Mouse (Mus musculus): ENCODE measurements around the gene Actl7a. TPM values are rescaled to one million over a fixed set of nuclear protein-coding genes. Genes with fewer than 3 reads are reported as not detected.

The Actl7a gene
- polyA plus RNA-seq (2014; fragmentation: Nextera tagmentation; extraction: Ambion mirVana): not detected in 2 replicates

DNA sequence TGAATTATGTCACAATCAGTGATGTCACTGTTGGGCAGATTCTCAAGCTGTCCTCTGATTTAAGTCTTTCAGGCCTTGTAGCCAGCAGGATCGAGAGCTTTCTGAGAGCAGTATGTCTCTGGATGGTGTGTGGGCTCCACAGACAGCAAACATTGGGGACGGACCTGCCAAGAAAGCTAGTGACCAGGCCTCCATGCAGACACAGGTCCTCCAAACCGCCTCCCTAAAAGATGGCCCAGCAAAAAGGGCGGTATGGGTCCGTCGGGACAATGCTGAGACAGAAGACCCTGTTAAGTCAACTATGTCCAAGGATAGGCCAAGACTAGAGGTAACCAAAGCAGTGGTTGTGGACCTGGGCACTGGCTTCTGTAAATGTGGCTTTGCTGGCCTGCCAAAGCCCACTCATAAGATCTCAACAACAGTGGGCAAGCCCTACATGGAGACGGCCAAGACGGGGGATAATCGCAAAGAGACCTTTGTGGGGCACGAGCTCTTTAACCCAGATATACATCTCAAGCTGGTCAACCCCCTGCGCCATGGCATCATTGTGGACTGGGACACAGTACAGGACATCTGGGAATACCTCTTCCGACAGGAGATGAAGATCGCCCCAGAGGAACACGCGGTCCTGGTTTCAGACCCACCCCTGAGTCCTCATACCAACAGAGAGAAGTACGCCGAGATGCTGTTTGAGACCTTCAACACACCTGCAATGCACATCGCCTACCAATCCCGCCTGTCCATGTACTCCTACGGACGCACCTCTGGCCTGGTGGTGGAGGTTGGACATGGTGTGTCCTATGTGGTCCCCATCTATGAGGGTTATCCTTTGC, at the start of gene Actl7a:
Gene Actl7a (plus strand): TSS at position 51 of the 833 bp plus-strand sequence.
- no peaks in the 10 kb centered on the region for H3K9me3 ChIP-seq (ENCODE audit: control insufficient read depth, low read length)
- no peak within 1 kb of the TSS for H3K4me2 ChIP-seq (ENCODE audit: low read depth, low read length)
- H3K27ac ChIP-seq (ENCODE audit: low read depth, low read length): no peak within 1 kb of the TSS
- H3K36me3 ChIP-seq (ENCODE audit: control insufficient read depth, insufficient read depth, low read length): peaks cover 7% of the 10 kb centered on the region
- ATAC-seq (ENCODE audit: low read depth): no peak
- no peak within 1 kb of the TSS for H3K9ac ChIP-seq (replicated peaks; ENCODE audit: low read depth, low read length)
- WGBS: 96% methylated on average over 21 of the region's 21 CpGs
- no peaks in the 10 kb centered on the region for H3K27me3 ChIP-seq (ENCODE audit: control insufficient read depth, insufficient read depth, low read length)
- no peaks in the 10 kb centered on the region for H3K4me1 ChIP-seq (ENCODE audit: control insufficient read depth, insufficient read depth, low read length)
- H3K4me3 ChIP-seq (ENCODE audit: low read depth, low read length): no peak within 1 kb of the TSS

- 86% methylated on average over 7 of the region's 7 CpGs for WGBS
Observed at GRCm38 (mm10) chr4:56696401-56696800, 46.8 kb upstream of the Actl7a start.

GRCm38 (mm10) chr4:56698671-56699070, 44.5 kb upstream of the Actl7a start:
- no peaks in the 10 kb centered on the region for H3K27me3 ChIP-seq (ENCODE audit: control insufficient read depth, insufficient read depth, low read length)
- H3K4me3 ChIP-seq (ENCODE audit: low read depth, low read length): no peak overlapping the region
- no peaks in the 10 kb centered on the region for H3K4me1 ChIP-seq (ENCODE audit: control insufficient read depth, insufficient read depth, low read length)
- no peak overlapping the region for H3K4me2 ChIP-seq (ENCODE audit: low read depth, low read length)
- WGBS: 78% methylated on average over 5 of the region's 5 CpGs
- H3K27ac ChIP-seq (ENCODE audit: low read depth, low read length): no peak overlapping the region
- H3K9ac ChIP-seq (replicated peaks; ENCODE audit: low read depth, low read length): no peak overlapping the region
- no peak for ATAC-seq (ENCODE audit: low read depth)
- no peaks in the 10 kb centered on the region for H3K9me3 ChIP-seq (ENCODE audit: control insufficient read depth, low read length)
- H3K36me3 ChIP-seq (ENCODE audit: control insufficient read depth, insufficient read depth, low read length): no peaks in the 10 kb centered on the region

More at GRCm38 (mm10) chr4:56696401-56696800, 46.8 kb upstream of the Actl7a start:
- Histone ChIP-seq H3K27ac (ENCODE audit: low read depth, low read length) (no peak overlapping the region), H3K9ac (replicated peaks; ENCODE audit: low read depth, low read length) (no peak overlapping the region), H3K4me2 (ENCODE audit: low read depth, low read length) (no peak overlapping the region), H3K9me3 (ENCODE audit: control insufficient read depth, low read length) (no peaks in the 10 kb centered on the region), H3K27me3 (ENCODE audit: control insufficient read depth, insufficient read depth, low read length) (no peaks in the 10 kb centered on the region), H3K4me3 (ENCODE audit: low read depth, low read length) (no peak overlapping the region), H3K4me1 (ENCODE audit: control insufficient read depth, insufficient read depth, low read length) (no peaks in the 10 kb centered on the region), H3K36me3 (ENCODE audit: control insufficient read depth, insufficient read depth, low read length) (no peaks in the 10 kb centered on the region)
- no peak for ATAC-seq (ENCODE audit: low read depth)

DNA sequence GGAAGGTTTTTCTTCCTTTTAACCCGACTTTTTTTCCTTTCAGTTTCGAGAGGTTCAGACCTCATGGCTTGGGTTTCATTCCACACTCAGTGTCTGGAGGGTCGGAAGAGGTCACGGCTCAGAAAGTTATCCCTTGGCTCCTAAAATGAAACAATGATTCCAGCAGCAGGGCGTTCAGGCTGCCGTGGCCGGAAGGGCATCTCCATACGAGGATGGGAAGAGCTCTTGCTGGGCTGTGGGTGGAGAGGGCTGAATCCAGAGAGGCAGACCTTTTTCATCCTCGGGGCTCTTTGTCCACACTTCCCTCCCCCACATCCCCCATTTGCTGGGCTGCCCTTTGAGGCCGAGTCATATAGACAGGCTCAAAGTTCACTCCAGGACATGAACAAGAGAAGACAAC, 41.0 kb upstream of the Actl7a start:
- ATAC-seq (ENCODE audit: low read depth): no peak
- H3K4me3 ChIP-seq (ENCODE audit: low read depth, low read length): no peak overlapping the region
- 7% methylated on average over 10 of the region's 10 CpGs for WGBS
- H3K9ac ChIP-seq (replicated peaks; ENCODE audit: low read depth, low read length): no peak overlapping the region
- H3K27ac ChIP-seq (ENCODE audit: low read depth, low read length): no peak overlapping the region
- H3K4me2 ChIP-seq (ENCODE audit: low read depth, low read length): no peak overlapping the region
- H3K4me1 ChIP-seq (ENCODE audit: control insufficient read depth, insufficient read depth, low read length): no peaks in the 10 kb centered on the region
- no peaks in the 10 kb centered on the region for H3K36me3 ChIP-seq (ENCODE audit: control insufficient read depth, insufficient read depth, low read length)
- no peaks in the 10 kb centered on the region for H3K27me3 ChIP-seq (ENCODE audit: control insufficient read depth, insufficient read depth, low read length)
- H3K9me3 ChIP-seq (ENCODE audit: control insufficient read depth, low read length): no peaks in the 10 kb centered on the region

DNA sequence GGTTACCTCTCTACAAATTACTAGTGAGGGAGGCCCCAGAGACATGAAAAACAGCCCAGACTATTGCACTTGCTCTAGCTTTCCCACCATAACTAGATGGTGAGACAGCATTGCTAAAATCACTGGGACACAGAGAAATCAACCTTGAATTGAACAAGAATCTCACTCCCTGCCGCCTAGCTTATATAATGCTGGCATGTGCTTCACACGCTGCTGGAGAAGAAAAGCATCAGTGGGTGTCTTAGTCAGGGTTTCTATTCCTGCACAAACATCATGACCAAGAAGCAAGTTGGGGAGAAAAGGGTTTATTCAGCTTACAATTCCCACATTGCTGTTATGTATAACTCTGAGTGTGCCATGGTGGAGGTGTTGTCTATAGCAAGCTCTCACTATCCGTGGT, 30.1 kb upstream of the Actl7a start:
- no peak overlapping the region for H3K9ac ChIP-seq (replicated peaks; ENCODE audit: low read depth, low read length)
- H3K4me3 ChIP-seq (ENCODE audit: low read depth, low read length): no peak overlapping the region
- no peak overlapping the region for H3K27ac ChIP-seq (ENCODE audit: low read depth, low read length)
- ATAC-seq (ENCODE audit: low read depth): no peak
- no peaks in the 10 kb centered on the region for H3K36me3 ChIP-seq (ENCODE audit: control insufficient read depth, insufficient read depth, low read length)
- H3K4me2 ChIP-seq (ENCODE audit: low read depth, low read length): no peak overlapping the region
- WGBS: 82% methylated on average over 3 of the region's 3 CpGs
- no peaks in the 10 kb centered on the region for H3K9me3 ChIP-seq (ENCODE audit: control insufficient read depth, low read length)
- H3K27me3 ChIP-seq (ENCODE audit: control insufficient read depth, insufficient read depth, low read length): no peaks in the 10 kb centered on the region
- no peaks in the 10 kb centered on the region for H3K4me1 ChIP-seq (ENCODE audit: control insufficient read depth, insufficient read depth, low read length)

GRCm38 (mm10) chr4:56716801-56717200, 26.4 kb upstream of the Actl7a start:
- Histone ChIP-seq H3K4me1 (ENCODE audit: control insufficient read depth, insufficient read depth, low read length) (no peaks in the 10 kb centered on the region), H3K9ac (replicated peaks; ENCODE audit: low read depth, low read length) (no peak overlapping the region), H3K9me3 (ENCODE audit: control insufficient read depth, low read length) (no peaks in the 10 kb centered on the region), H3K27me3 (ENCODE audit: control insufficient read depth, insufficient read depth, low read length) (no peaks in the 10 kb centered on the region), H3K4me2 (ENCODE audit: low read depth, low read length) (no peak overlapping the region), H3K4me3 (ENCODE audit: low read depth, low read length) (no peak overlapping the region), H3K27ac (ENCODE audit: low read depth, low read length) (no peak overlapping the region), H3K36me3 (ENCODE audit: control insufficient read depth, insufficient read depth, low read length) (no peaks in the 10 kb centered on the region)
- 61% methylated on average over 5 of the region's 5 CpGs for WGBS
- ATAC-seq (ENCODE audit: low read depth): no peak

GRCm38 (mm10) chr4:56717932-56718331, 25.3 kb upstream of the Actl7a start:
- H3K4me2 ChIP-seq (ENCODE audit: low read depth, low read length): no peak overlapping the region
- H3K36me3 ChIP-seq (ENCODE audit: control insufficient read depth, insufficient read depth, low read length): no peaks in the 10 kb centered on the region
- ATAC-seq (ENCODE audit: low read depth): no peak
- H3K4me3 ChIP-seq (ENCODE audit: low read depth, low read length): no peak overlapping the region
- H3K9ac ChIP-seq (replicated peaks; ENCODE audit: low read depth, low read length): no peak overlapping the region
- no peaks in the 10 kb centered on the region for H3K27me3 ChIP-seq (ENCODE audit: control insufficient read depth, insufficient read depth, low read length)
- H3K4me1 ChIP-seq (ENCODE audit: control insufficient read depth, insufficient read depth, low read length): no peaks in the 10 kb centered on the region
- H3K27ac ChIP-seq (ENCODE audit: low read depth, low read length): no peak overlapping the region
- 85% methylated on average over 3 of the region's 3 CpGs for WGBS
- H3K9me3 ChIP-seq (ENCODE audit: control insufficient read depth, low read length): no peaks in the 10 kb centered on the region

GRCm38 (mm10) chr4:56718573-56719442, 24.4 kb upstream of the Actl7a start:
- no peak overlapping the region for H3K4me3 ChIP-seq (ENCODE audit: low read depth, low read length)
- WGBS: 62% methylated on average over 12 of the region's 12 CpGs
- no peak overlapping the region for H3K27ac ChIP-seq (ENCODE audit: low read depth, low read length)
- no peak overlapping the region for H3K4me2 ChIP-seq (ENCODE audit: low read depth, low read length)
- H3K9ac ChIP-seq (replicated peaks; ENCODE audit: low read depth, low read length): no peak overlapping the region
- no peaks in the 10 kb centered on the region for H3K27me3 ChIP-seq (ENCODE audit: control insufficient read depth, insufficient read depth, low read length)
- no peaks in the 10 kb centered on the region for H3K9me3 ChIP-seq (ENCODE audit: control insufficient read depth, low read length)
- H3K4me1 ChIP-seq (ENCODE audit: control insufficient read depth, insufficient read depth, low read length): no peaks in the 10 kb centered on the region
- no peak for ATAC-seq (ENCODE audit: low read depth)
- no peaks in the 10 kb centered on the region for H3K36me3 ChIP-seq (ENCODE audit: control insufficient read depth, insufficient read depth, low read length)

DNA sequence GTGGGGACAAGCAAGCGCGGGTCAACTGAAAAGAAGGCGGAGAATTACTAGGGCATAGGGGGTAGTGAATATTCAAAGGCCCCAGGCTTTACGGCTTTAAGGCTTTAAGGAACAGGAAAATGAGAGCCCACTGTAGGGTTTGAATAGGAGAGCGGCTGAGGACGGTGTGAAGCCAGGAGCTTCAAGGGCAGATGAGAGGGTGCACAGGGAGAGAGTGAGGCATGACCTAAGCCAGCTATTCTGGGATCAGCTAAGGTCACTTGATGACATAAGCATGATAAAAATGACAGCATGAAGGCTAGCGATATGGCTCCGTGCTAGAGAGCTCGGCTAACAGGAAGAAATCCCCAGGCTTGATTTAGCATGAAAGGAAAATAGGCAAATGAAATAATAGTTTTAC, 23.8 kb upstream of the Actl7a start:
- Histone ChIP-seq H3K9me3 (ENCODE audit: control insufficient read depth, low read length) (no peaks in the 10 kb centered on the region), H3K4me3 (ENCODE audit: low read depth, low read length) (no peak overlapping the region), H3K4me2 (ENCODE audit: low read depth, low read length) (no peak overlapping the region), H3K27me3 (ENCODE audit: control insufficient read depth, insufficient read depth, low read length) (no peaks in the 10 kb centered on the region), H3K27ac (ENCODE audit: low read depth, low read length) (no peak overlapping the region), H3K36me3 (ENCODE audit: control insufficient read depth, insufficient read depth, low read length) (no peaks in the 10 kb centered on the region), H3K4me1 (ENCODE audit: control insufficient read depth, insufficient read depth, low read length) (no peaks in the 10 kb centered on the region), H3K9ac (replicated peaks; ENCODE audit: low read depth, low read length) (no peak overlapping the region)
- ATAC-seq (ENCODE audit: low read depth): no peak
- 59% methylated on average over 9 of the region's 9 CpGs for WGBS
